Mouse (Mus musculus): ENCODE results near the gene Wsb1. TPM values are rescaled to one million over a fixed set of nuclear protein-coding genes. Genes with fewer than 3 reads are reported as not detected.
A peak's percentile ranks its signal among the peaks of the same experiment; 100 is the strongest.

Gene Wsb1
- polyA plus RNA-seq, 1 experiment from 2014 or later: 237 TPM

DNA sequence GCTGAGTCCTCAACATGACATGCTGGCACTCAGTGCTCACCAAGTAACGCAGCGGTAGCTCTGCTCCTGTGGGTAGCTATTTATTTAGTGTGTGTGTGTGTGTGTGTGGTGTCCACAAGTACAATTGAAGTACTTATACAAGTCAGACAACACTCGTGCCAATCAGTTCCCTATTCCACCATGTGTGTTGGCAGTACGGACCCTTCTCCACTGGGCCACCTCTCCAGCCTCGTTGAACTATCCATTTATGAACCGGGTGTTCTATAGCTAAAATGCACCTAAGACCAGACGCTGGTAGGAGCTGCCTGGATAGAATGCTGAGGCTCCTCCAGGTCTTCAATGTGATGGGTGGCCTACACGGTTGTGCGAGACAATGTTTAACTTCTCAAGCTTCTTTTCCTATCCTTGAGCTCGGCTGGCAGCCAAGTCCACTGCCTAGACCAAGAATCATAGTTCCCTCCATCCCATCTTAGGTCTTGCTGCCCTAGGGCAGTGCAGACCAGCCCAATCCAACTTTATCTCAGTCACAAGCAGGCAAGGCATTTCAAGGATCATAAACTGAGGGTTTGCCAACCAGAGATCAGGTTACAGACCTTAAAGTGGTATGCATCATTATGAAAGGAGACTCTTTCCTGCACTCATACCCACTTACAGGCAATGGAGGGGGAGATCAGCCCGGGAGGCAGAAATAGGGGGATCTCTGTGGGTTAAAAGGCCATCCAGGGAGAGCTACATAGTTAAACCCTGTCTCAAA, 16.6 kb downstream of the Wsb1 start:
- in situ Hi-C loops (cut with MboI; ENCODE audit: low pct_unique_long_range_greater_than_20kb): no loop called here
- no peaks in the 10 kb centered on the region for H3K27me3 ChIP-seq
- ChIA-PET POLR2A (interaction anchor here (0.8 kb wide), 1 partner anchor 70 kb away, joined by 3 read pairs; no protein-coding TSS in a partner anchor), CTCF (interaction anchor here (0.9 to 3.3 kb wide), 5 partner anchors 9 to 51 kb away, joined by 3 to 22 read pairs (median 5); no protein-coding TSS in a partner anchor)
- ATAC-seq: peak; percentile 95
- DNase-seq (ENCODE audit: low read depth, low spot score): no peak
- no peak for TF ChIP-seq CTCF (IDR thresholded peaks at IDR 0.05)

DNA sequence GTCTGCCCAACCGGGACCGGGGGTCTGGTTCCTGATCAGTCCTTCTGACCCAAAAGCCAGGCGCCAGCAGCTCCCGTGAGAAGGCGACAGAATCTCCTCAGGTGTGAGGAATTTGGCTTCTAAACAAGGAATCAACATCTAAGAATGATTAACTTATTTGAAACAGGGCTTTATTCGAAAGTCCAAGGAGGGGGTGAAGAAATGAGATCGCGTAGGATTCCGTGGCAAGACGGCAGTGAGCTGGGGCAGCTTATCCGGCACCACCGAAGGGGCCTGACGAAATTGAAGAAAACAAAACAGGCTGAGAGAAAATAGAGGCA, 24.3 kb downstream of the Wsb1 start:
- TF ChIP-seq CTCF (IDR thresholded peaks at IDR 0.05): no peak
- in situ Hi-C loops (cut with MboI; ENCODE audit: low pct_unique_long_range_greater_than_20kb): no loop called here
- POLR2A ChIA-PET: interaction anchor here (1.3 kb wide), 1 partner anchor 60 kb away, joined by 3 read pairs; no protein-coding TSS in a partner anchor
- DNase-seq (ENCODE audit: low read depth, low spot score): no peak
- CTCF ChIA-PET: interaction anchor here (1.5 kb wide), 1 partner anchor 58 kb away, joined by 7 read pairs; no protein-coding TSS in a partner anchor
- ATAC-seq: no peak
- H3K27me3 ChIP-seq: no peaks in the 10 kb centered on the region

GRCm38 (mm10) chr11:79229561-79230250, 24.8 kb downstream of the Wsb1 start:
- CTCF ChIA-PET: interaction anchor here (1.5 kb wide), 1 partner anchor 59 kb away, joined by 7 read pairs; no protein-coding TSS in a partner anchor
- ATAC-seq (peak; percentile 13), DNase-seq (ENCODE audit: low read depth, low spot score) (no peak)
- H3K27me3 ChIP-seq: no peaks in the 10 kb centered on the region
- POLR2A ChIA-PET: interaction anchor here (1.0 to 1.5 kb wide), 3 partner anchors 24 to 63 kb away, joined by 3 to 5 read pairs (median 4); no protein-coding TSS in a partner anchor
- no peak for TF ChIP-seq CTCF (IDR thresholded peaks at IDR 0.05)
- in situ Hi-C loops (cut with MboI; ENCODE audit: low pct_unique_long_range_greater_than_20kb): no loop called here

GRCm38 (mm10) chr11:79229057-79229504, 25.4 kb downstream of the Wsb1 start:
- peak; percentile 56 for ATAC-seq
- POLR2A ChIA-PET: interaction anchor here (0.6 to 1.5 kb wide), 4 partner anchors 12 to 152 kb away, joined by 3 to 5 read pairs (median 4); no protein-coding TSS in a partner anchor
- in situ Hi-C loops (cut with MboI; ENCODE audit: low pct_unique_long_range_greater_than_20kb): no loop called here

DNA sequence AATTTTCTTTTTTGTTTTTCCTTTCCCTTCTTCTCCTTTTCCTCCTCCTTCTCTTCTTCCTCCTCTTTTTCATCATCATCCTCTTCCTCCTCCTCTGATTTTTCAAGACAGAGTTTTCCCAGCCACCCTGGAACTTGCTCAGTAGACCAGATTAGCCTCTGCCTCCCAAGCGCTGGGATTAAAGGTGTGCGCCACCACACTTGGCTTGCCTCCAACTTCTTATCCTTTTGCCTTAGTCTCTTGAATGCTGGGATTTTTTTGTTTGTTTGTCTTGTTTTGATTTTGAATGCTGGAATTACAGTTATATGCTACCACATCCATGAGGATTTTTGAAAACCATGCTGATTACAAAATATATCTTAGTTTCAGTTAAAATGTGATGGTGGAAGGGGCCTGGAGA, 26.4 kb downstream of the Wsb1 start:
- ChIA-PET POLR2A (no interaction called here), CTCF (interaction anchor here (1.4 kb wide), 1 partner anchor 68 kb away, joined by 5 read pairs; the partner anchor contains the start of gene Gm9964)
- TF ChIP-seq CTCF (IDR thresholded peaks at IDR 0.05): no peak
- DNase-seq (ENCODE audit: low read depth, low spot score) (no peak), ATAC-seq (no peak)
- in situ Hi-C loops (cut with MboI; ENCODE audit: low pct_unique_long_range_greater_than_20kb): no loop called here
- no peaks in the 10 kb centered on the region for H3K27me3 ChIP-seq

More at GRCm38 (mm10) chr11:79229057-79229504, 25.4 kb downstream of the Wsb1 start:
- TF ChIP-seq CTCF (IDR thresholded peaks at IDR 0.05): no peak
- DNase-seq (ENCODE audit: low read depth, low spot score): peak; percentile 81
- CTCF ChIA-PET: interaction anchor here (1.0 kb wide), 1 partner anchor 9 kb away, joined by 3 read pairs; no protein-coding TSS in a partner anchor
- no peaks in the 10 kb centered on the region for H3K27me3 ChIP-seq

DNA sequence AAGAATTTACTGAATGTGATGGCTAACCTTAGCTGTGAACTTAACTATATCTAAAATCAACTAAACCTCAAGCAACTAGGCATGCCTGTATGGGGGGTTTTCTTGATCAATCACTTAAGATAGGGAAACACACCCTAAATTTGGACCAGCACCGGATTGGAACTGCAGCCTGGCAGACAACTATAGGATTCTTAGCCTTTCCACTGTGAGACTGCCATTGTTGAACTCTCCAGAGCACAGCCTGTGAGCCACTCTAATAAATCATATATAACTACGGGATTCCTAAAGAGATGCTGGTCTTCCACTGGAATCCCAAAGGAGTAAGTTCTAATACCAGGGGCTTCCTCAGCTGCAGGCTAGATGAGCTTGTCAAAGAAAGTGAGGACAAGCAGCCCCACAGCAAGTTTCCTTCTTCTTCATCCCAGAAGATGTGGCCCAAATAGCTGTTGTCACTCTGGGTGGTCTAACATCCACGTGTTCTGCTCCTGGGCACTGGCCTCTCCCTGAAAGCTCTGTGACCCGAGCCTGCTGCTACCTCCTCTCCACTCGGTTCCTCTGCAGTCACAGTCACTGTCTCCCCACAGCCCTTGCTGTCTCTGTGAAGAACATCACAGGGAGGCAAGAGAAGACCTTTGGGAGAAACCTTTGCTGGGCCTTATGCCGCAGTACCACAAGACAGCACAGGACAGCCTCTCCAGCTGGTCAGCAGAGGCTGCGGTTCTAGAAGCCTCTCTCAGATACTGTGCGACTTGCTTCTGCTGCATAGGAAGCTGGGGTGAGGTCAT, 28.9 kb downstream of the Wsb1 start:
- TF ChIP-seq CTCF (IDR thresholded peaks at IDR 0.05): no peak
- in situ Hi-C loops (cut with MboI; ENCODE audit: low pct_unique_long_range_greater_than_20kb): no loop called here
- DNase-seq (ENCODE audit: low read depth, low spot score) (no peak), ATAC-seq (no peak)
- CTCF ChIA-PET: interaction anchor here (2.8 kb wide), 1 partner anchor 71 kb away, joined by 25 read pairs; the partner anchor contains the start of gene Gm9964
- POLR2A ChIA-PET: no interaction called here
- H3K27me3 ChIP-seq: no peaks in the 10 kb centered on the region

DNA sequence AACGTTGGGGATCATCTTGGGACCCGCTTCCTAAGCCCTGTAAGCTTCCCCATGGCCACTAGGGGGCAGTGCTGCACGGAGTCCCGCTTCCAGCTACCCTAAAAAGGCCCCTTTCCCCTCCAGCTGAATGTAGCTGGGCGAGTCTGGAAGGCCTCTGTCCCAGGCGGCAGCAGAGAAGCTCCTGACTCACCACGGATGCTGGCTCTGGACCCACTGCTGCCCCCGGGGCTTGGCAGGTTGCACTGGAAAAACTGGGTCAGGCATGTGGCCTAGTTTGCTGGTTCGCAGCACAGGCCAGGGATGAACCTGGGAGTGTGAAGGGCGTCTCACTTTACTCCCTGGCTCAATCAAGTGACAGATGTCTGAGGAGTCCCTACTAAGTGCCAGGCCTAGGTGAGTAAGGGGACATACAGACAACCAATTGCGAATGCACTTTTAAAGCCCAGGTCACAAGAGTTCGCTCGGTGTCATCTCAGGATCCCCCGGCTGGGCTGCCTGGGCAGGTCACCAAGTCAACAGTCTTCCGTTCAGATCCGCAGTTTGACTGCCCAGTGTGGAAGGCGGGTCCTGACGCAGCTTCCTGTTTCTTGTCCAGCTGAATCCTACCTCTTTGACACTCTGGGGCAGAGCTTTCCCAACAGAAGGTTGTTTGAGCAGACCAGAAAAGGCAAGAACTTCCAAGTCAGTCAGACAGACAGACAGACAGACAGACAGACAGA, 29.8 kb downstream of the Wsb1 start:
- ATAC-seq (peak; percentile 76), DNase-seq (ENCODE audit: low read depth, low spot score) (peak; percentile 91)
- ChIA-PET POLR2A (interaction anchor here (1.0 kb wide), 1 partner anchor 73 kb away, joined by 3 read pairs; no protein-coding TSS in a partner anchor), CTCF (interaction anchor here (0.6 to 2.8 kb wide), 15 partner anchors 10 to 265 kb away, joined by 3 to 25 read pairs (median 4); partner anchors contain the start of gene Gm9964)
- H3K27me3 ChIP-seq: no peaks in the 10 kb centered on the region
- in situ Hi-C loops (cut with MboI; ENCODE audit: low pct_unique_long_range_greater_than_20kb): loop anchor here (5.0 kb wide), 2 partner anchors 68 to 173 kb away; no protein-coding TSS in a partner anchor
- TF ChIP-seq CTCF (IDR thresholded peaks at IDR 0.05): peak; percentile 98

DNA sequence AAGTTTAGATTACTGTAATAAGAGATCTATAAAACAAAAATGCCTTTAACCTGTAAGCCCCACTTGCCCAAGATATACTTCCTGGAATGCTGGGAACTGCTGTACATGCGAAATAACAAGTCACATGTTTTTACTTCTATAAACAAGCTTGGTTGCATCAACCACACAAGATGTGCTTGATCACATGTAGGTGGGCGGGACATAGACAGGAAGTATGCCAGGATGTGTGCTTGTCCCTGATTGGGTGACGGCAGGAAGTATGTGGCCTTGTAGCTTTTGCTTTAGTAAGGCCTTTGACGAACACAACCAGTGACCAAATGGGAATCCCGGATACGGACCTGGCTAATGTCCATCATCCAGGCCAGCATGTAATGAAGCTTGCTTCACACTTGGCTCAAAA, 31.1 kb downstream of the Wsb1 start:
- no peaks in the 10 kb centered on the region for H3K27me3 ChIP-seq
- TF ChIP-seq CTCF (IDR thresholded peaks at IDR 0.05): no peak
- ChIA-PET POLR2A (no interaction called here), CTCF (interaction anchor here (1.5 to 2.8 kb wide), 7 partner anchors 9 to 204 kb away, joined by 4 to 25 read pairs (median 8); partner anchors contain the start of gene Gm9964)
- in situ Hi-C loops (cut with MboI; ENCODE audit: low pct_unique_long_range_greater_than_20kb): loop anchor here (5.0 kb wide), 2 partner anchors 69 to 174 kb away; no protein-coding TSS in a partner anchor
- no peak for ATAC-seq
- no peak for DNase-seq (ENCODE audit: low read depth, low spot score)

DNA sequence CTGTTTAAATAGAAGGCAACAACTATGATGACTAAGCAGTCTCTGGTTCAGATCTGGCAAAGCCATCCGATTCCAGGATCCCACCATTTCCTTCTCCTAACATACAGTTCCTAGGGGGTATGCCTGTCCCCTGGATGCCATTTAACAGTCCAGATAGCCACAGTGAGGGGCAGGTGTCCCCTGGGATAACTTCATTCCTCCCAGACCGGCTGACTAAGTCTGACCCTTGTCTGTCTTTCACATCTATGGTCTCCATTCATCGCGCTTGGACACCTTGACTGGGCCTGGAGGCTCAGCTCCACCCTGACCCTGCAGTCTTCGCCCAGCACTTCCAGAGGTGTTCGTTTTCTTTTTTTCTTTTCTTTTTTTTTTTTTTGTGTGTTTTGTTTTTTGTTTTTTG, 31.8 kb downstream of the Wsb1 start:
- TF ChIP-seq CTCF (IDR thresholded peaks at IDR 0.05): no peak
- ChIA-PET CTCF (no interaction called here), POLR2A (no interaction called here)
- ATAC-seq (no peak), DNase-seq (ENCODE audit: low read depth, low spot score) (no peak)
- in situ Hi-C loops (cut with MboI; ENCODE audit: low pct_unique_long_range_greater_than_20kb): loop anchor here (5.0 kb wide), 2 partner anchors 70 to 175 kb away; no protein-coding TSS in a partner anchor
- no peaks in the 10 kb centered on the region for H3K27me3 ChIP-seq

All from Patski (cell line).